Mouse (Mus musculus): ENCODE measurements at regions not wholly inside any gene's neighbourhood (a gene's known extent, or its start where the extent isn't known, plus 50 kb on each side); places are given as distances from the start of the nearest gene placed in this dataset.

DNA sequence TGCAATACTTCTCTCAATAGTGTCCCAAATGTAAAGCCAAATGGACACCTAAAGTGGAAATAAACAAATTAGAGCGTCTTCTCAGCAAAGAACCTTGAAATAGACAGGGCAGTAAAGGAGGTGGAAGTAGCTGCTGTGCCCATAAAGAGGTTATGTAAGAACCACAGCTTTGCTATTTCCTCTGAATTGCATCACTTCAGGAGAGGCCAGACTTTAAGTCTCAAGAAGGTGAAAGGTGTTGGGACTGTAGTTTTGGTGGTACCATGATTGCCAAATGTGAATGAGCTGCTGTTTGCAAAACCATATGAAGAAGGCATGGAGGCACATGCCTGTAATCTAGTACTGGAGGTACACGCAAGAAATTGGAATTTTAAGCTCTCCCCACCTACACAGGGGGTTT lies 670.3 kb downstream of the Trib2 start:
- TF ChIP-seq POLR2A (IDR thresholded peaks at IDR 0.05; ENCODE audit: low read depth, low read length) (no peak), CTCF (IDR thresholded peaks at IDR 0.05; ENCODE audit: extremely low read depth, insufficient read depth, insufficient read length, insufficient replicate concordance) (no peak)
